Mouse (Mus musculus) megakaryocyte, embryonic 14.5 days (primary cell): ENCODE measurements at regions not wholly inside any gene's neighbourhood (a gene's known extent, or its start where the extent isn't known, plus 50 kb on each side); places are given as distances from the start of the nearest gene placed in this dataset.
A peak's percentile ranks its signal among the peaks of the same experiment; 100 is the strongest.

ENCODE experiments used
- H3K27me3 ChIP-seq: replicated peaks from 2 replicates; pipeline ENCODE3; 2012; ENCODE audit warnings: inconsistent platforms
- H3K36me3 ChIP-seq: replicated peaks from 2 replicates; pipeline ENCODE3; 2012; ENCODE audit warnings: low read length, inconsistent platforms, mixed read lengths
- H3K4me1 ChIP-seq: 2 replicates; pipeline ENCODE4 v1.6.1; 2012; ENCODE audit warnings: inconsistent platforms
- H3K4me3 ChIP-seq: replicated peaks from 2 replicates; pipeline ENCODE3; 2012; ENCODE audit warnings: moderate library complexity, mild to moderate bottlenecking, inconsistent platforms
- H3K9me3 ChIP-seq: 2 replicates; pipeline ENCODE4 v1.6.1; 2012; ENCODE audit warnings: inconsistent platforms
- FLI1 ChIP-seq: IDR thresholded peaks from 2 replicates; pipeline ENCODE4 v1.6.1; 2012; ENCODE audit warnings: low read length, inconsistent platforms, mixed read lengths
- GATA1 ChIP-seq: IDR thresholded peaks from 3 replicates; pipeline ENCODE4 v1.6.1; 2012; ENCODE audit warnings: mixed read lengths, low read length, inconsistent platforms, borderline replicate concordance

DNA sequence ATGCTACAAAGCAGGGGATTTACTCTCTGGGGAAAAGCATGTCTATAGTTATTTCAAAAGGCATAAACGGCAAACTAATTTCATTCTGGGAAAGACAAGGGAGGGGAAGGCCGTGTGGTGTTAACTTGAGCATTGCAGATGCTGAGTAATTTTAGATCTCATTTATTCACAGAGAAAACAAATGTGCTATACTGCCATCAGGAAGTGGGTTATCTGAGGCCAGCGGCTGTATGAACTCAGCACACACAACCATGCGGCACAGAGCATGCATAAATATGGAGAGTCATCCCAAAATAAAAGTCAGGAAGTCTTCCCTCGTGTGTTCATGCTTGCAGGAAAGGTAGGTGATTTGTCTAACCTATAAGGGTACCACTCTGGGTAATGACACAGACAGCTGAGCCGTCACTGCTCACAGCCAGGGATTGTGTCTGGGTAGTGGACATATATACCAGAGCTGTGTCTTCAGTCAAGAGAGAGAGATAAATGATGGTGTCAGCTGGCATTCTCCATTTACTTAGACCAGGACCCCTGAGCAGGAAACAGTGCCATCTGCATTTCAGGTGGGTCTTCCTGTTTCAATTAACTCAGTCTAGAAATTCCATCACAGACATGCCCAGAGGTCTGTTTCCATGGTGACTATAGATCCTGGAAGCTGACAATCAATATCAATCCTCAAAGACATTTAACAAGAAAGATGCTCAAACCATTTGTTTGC lies 160.3 kb upstream of the Nsun2 start:
- Histone ChIP-seq H3K4me3 (no peak overlapping the region), H3K36me3 (no peaks in the 10 kb centered on the region), H3K9me3 (peaks cover 12% of the 10 kb centered on the region), H3K4me1 (no peaks in the 10 kb centered on the region), H3K27me3 (no peaks in the 10 kb centered on the region)
- TF ChIP-seq GATA1 (no peak), FLI1 (no peak)

DNA sequence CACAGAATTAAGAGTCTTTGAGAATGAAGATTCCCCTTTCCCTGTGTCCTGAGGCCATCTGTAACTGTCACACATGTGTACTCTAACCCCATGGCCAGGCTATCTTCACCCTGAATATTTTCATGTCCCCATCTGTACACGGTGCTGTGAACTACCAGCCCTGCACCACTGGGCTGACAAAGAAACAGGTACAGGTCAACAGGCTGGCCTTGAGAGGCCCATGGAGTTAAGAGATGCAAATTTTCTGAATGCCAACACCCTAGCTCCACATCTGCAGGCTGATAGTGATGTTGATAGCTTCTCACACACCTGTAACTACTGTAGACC lies 159.8 kb upstream of the Nsun2 start:
- H3K4me3 ChIP-seq, result no peak overlapping the region
- TF ChIP-seq GATA1, result no peak
- TF ChIP-seq FLI1, result no peak
- no peaks in the 10 kb centered on the region for H3K4me1 ChIP-seq

DNA sequence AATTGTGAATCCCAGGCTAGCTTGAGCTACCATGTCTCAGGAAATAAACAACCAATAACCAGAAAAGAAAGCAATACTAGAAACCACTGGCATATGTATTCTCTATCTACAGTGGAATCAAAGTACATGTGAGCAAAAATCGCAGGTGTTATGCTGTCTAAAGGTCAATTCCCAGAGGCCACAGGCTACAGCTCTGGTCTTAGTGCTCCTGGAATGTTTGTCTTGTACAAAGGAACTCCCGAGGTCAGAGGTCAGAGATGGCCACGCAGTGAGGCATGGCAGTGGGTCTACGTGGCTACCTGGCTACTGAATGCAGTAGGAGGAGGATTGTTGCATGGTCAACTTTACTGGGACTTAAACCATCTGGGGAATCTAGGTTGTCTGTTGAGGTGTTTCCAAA lies 153.1 kb upstream of the Nsun2 start:
- H3K4me1 ChIP-seq, result no peaks in the 10 kb centered on the region
- H3K9me3 ChIP-seq, result peaks cover 15% of the 10 kb centered on the region
- H3K4me3 ChIP-seq, result no peak overlapping the region
- TF ChIP-seq GATA1 (no peak), FLI1 (no peak)
- no peaks in the 10 kb centered on the region for H3K27me3 ChIP-seq
- H3K36me3 ChIP-seq, result no peaks in the 10 kb centered on the region

More for the DNA sequence above, 159.8 kb upstream of the Nsun2 start:
- peaks cover 13% of the 10 kb centered on the region for H3K9me3 ChIP-seq
- no peaks in the 10 kb centered on the region for H3K36me3 ChIP-seq
- no peaks in the 10 kb centered on the region for H3K27me3 ChIP-seq

DNA sequence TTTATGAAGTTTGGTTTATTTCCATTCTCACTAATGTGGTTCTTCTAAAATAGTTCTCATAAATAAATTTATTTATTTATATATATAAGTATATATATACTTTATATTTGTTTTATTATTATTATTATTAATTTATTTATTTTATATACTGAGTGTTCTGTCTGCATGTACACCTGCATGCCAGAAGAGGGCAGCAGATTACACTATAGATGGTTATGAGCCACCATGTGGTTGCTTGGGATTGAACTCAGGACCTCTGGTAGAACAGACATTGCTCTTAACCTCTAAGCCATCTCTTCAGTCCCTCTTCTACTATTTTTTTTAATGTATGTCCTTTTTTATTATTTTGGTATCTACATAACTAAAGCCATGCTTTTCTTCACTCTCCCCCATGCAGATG lies 148.8 kb upstream of the Nsun2 start:
- H3K27me3 ChIP-seq, result no peaks in the 10 kb centered on the region
- TF ChIP-seq GATA1, result no peak
- no peak for TF ChIP-seq FLI1
- H3K9me3 ChIP-seq, result peaks cover 21% of the 10 kb centered on the region; the same call in 1 of the 2 replicates

DNA sequence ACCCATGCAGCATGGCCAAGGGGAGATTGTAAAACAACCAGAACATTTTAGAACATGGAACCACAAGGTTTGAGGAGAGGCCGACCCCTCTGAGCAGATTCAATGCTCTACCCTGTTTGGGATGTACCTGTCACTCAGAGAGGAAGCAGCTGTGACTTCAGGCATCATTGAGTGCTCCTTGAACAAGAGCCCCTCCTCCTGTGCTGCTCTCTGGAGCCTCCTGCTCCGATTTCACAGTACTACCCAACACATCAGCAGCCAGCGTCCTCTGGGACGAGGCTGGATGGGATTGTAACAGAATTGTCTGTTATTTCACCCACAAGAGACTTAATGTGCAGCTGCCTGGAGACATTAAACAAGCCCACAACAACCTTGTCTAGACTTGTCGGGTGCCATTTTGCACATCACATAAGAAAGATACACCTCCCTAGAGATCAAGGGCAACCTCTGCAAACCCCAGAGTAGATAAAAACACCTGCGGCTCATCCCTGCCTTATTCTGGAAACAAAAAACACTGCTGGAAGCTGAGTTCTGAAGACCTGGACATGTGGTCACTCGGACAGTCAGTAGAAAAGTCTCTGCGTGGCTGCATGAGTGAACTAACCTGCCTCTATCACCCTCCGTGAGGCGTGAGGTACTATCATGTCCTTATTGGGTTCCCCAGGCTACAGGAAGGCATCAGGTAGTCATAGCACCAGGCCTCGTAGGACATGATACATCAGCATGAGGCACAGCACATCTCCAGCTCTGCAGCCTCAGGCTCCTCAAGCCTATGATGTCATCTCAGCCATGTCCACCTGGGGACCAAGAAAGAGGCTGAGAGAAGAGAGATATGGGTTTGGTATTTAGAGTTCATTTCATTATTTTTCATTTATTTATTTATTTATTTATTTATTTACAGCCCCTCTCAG lies 140.4 kb upstream of the Nsun2 start:
- Histone ChIP-seq H3K36me3 (no peaks in the 10 kb centered on the region), H3K9me3 (peaks cover 25% of the 10 kb centered on the region), H3K27me3 (no peaks in the 10 kb centered on the region), H3K4me3 (peak overlapping the region; percentile 23), H3K4me1 (no peaks in the 10 kb centered on the region)
- no peak for TF ChIP-seq FLI1
- TF ChIP-seq GATA1, result no peak

More for the DNA sequence above, 148.8 kb upstream of the Nsun2 start:
- Histone ChIP-seq H3K4me3 (no peak overlapping the region), H3K4me1 (no peaks in the 10 kb centered on the region), H3K36me3 (no peaks in the 10 kb centered on the region)

DNA sequence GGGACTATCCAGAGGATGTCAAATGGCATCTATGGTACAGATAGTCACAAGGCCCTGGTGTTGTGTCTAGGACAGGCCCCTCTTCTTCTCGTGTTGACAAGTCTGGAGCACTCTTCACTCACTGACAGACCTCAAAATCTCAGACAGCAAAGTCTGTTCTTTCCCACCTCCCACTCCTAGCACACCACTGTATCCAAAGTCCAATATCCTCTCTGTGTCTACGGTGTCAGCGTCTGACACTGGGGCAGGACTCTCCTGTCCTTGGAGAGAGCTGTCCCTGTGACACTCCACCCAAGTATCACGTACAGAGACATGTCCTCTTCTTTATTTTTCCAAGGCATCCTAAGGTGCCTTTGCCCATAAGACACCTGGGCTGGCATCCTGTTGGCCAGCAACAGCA lies 139.0 kb upstream of the Nsun2 start:
- no peaks in the 10 kb centered on the region for H3K27me3 ChIP-seq
- TF ChIP-seq FLI1, result no peak
- H3K9me3 ChIP-seq, result peaks cover 25% of the 10 kb centered on the region
- no peaks in the 10 kb centered on the region for H3K36me3 ChIP-seq
- H3K4me3 ChIP-seq, result no peak overlapping the region
- no peaks in the 10 kb centered on the region for H3K4me1 ChIP-seq

DNA sequence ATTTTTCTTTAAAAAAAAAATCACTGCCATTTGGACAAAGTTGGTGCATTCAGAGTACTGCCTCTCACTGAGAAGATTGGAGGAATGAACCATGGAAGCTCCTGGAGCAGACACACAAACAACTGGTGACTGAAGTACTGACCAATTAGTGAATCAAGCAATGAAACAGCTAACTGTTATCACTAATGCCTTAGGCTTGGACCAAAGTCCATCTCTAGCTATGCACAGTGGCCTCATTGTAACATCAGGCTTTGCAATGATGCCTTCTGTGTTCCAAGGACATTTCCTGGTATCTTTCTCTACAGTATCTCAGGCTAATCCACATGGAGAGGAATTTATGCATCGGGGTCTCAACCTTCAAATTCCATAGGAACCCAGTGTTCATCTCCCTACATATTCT lies 123.2 kb upstream of the Nsun2 start:
- Histone ChIP-seq H3K4me1 (no peaks in the 10 kb centered on the region), H3K36me3 (no peaks in the 10 kb centered on the region), H3K4me3 (no peak overlapping the region), H3K27me3 (no peaks in the 10 kb centered on the region), H3K9me3 (peaks cover 24% of the 10 kb centered on the region)
- TF ChIP-seq GATA1 (no peak), FLI1 (no peak)

DNA sequence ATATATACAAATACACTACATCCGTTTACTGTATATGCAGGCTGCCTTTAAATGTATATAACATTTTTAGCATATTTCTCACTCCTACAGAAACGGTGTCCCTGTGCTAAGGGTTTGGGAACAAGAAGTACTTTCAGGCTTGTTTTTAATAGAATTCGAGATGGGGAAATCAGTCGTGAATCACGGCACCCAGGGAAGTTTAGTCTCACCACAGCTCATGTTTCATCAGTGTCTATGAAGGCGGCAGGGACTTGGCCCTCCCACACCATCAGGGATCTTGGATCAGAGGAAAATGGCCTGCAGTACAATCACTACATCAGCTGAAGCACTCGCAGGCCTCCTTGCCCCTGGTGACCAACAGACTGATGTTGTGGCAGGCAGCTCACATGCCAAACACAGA lies 118.7 kb upstream of the Nsun2 start:
- TF ChIP-seq GATA1, result no peak
- H3K36me3 ChIP-seq, result no peaks in the 10 kb centered on the region
- no peaks in the 10 kb centered on the region for H3K27me3 ChIP-seq
- H3K4me3 ChIP-seq, result no peak overlapping the region
- peaks cover 38% of the 10 kb centered on the region for H3K9me3 ChIP-seq
- H3K4me1 ChIP-seq, result no peaks in the 10 kb centered on the region

DNA sequence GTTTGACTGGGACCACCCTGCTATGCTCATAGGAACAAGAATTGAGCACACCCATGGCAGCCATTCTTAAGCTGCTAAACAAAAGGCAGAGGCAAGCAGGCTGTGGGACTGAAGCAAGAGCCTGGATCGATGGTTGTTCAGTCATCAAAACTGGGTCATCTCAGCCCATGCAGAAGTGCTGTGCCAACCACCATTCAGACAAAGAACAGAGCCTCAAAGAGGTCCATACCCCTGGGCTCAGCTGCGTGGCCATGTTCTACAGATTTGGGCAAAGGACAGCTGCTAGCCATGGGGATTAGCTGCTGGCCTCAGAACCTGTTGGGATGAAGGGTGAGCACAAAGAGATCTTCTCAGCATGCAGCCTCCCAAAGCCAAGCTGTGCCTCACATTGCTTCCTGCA lies 116.8 kb upstream of the Nsun2 start:
- no peaks in the 10 kb centered on the region for H3K36me3 ChIP-seq
- H3K27me3 ChIP-seq, result no peaks in the 10 kb centered on the region
- H3K4me3 ChIP-seq, result no peak overlapping the region
- TF ChIP-seq FLI1, result no peak
- no peaks in the 10 kb centered on the region for H3K4me1 ChIP-seq
- H3K9me3 ChIP-seq, result peaks cover 33% of the 10 kb centered on the region

DNA sequence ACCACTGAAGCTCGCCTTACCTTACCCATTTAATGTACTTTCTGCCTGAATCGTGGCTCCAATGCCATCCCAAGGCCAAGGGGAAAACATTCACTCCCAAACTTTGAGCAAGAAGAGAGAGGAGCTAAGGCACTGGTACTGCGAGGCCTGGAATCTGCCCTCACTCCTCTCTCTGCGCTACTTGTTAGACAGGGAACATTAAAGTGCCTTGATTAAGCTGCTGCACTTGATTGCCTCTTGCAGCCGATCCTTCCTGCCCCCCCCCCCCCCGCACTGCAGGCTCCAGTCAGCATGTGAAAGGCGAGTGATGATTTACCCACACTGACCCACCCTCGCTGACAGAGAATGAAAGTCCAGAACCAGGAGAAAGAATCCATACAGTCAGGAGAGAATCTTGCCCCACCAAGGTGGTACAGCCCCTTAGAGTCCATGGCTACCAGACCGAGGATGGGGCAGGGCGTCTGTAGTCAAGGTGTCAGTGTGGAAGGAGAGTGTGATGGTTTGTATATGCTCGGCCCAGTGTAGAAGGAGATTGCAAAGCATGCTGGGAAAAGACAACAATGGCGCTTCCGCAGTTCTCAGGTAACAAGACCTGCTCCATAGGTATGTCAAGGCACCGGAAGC lies 115.6 kb upstream of the Nsun2 start:
- Histone ChIP-seq H3K36me3 (no peaks in the 10 kb centered on the region), H3K4me1 (no peaks in the 10 kb centered on the region), H3K9me3 (peaks cover 33% of the 10 kb centered on the region), H3K4me3 (peak overlapping the region; percentile 19), H3K27me3 (no peaks in the 10 kb centered on the region)
- no peak for TF ChIP-seq GATA1
- TF ChIP-seq FLI1, result no peak
